Mouse (Mus musculus) kidney, postnatal 0 days (tissue): Measurements from ENCODE around the gene Ergic1. TPM values are rescaled to one million over a fixed set of nuclear protein-coding genes. Genes with fewer than 3 reads are reported as not detected.

Experiments used
- ATAC-seq: fragments of 200-750 bp; cut with Nextera tagmentation; replicated peaks from 2 replicates; pipeline ENCODE4 v1.8.0; 2017; ENCODE audit warnings: low read depth, moderate number of reproducible peaks, moderate TSS enrichment, moderate library complexity; ENCODE audit not compliant: low FRiP score
- DNase-seq: peaks from one replicate; pipeline ENCODE4 v3.0.0-alpha.2; 2016; ENCODE audit warnings: low spot score
- H3K27ac ChIP-seq: fragments of 300-500 bp; sonication (generic); 2 replicates; pipeline ENCODE4 v1.5.1; 2014; ENCODE audit warnings: mild to moderate bottlenecking
- H3K27me3 ChIP-seq: fragments of 300-500 bp; sonication (generic); 2 replicates; pipeline ENCODE4 v1.6.1; 2014; ENCODE audit warnings: low read length, mixed read lengths; ENCODE audit not compliant: insufficient read depth
- H3K36me3 ChIP-seq: fragments of 300-500 bp; sonication (generic); 2 replicates; pipeline ENCODE4 v1.6.1; 2014; ENCODE audit warnings: low read length, mixed read lengths; ENCODE audit not compliant: insufficient read depth
- H3K4me1 ChIP-seq: fragments of 300-500 bp; sonication (generic); replicated peaks from 2 replicates; pipeline ENCODE4 v1.6.1; 2014; ENCODE audit warnings: antibody characterized with exemption, low read length, mixed read lengths; ENCODE audit not compliant: insufficient read depth
- H3K4me2 ChIP-seq: fragments of 300-500 bp; sonication (generic); 2 replicates; pipeline ENCODE4 v1.6.1; 2014; ENCODE audit warnings: mild to moderate bottlenecking, low read length, moderate library complexity, mixed read lengths
- H3K4me3 ChIP-seq: fragments of 300-500 bp; sonication (generic); replicated peaks from 2 replicates; pipeline ENCODE4 v1.5.1; 2014; ENCODE audit warnings: low read depth, low read length
- H3K9ac ChIP-seq: fragments of 300-500 bp; sonication (generic); 2 replicates; pipeline ENCODE4 v1.6.1; 2014; ENCODE audit warnings: low read depth, low read length
- H3K9me3 ChIP-seq: fragments of 300-500 bp; sonication (generic); replicated peaks from 2 replicates; pipeline ENCODE4 v1.6.1; 2016; ENCODE audit warnings: low read length, inconsistent platforms, mixed read lengths
- CTCF ChIP-seq: IDR thresholded peaks from 2 replicates; pipeline ENCODE4 v1.5.1; 2016; ENCODE audit warnings: antibody characterized with exemption, low read depth, mild to moderate bottlenecking, moderate library complexity
- WGBS: fragments of 180-500 bp; shearing (Covaris S2); extraction: QIAGEN DNeasy Blood & Tissue Kit; methylation state at CpG from one replicate; pipeline ENCODE4 v1.1.7; 2014; 5-methylcytosine and 5-hydroxymethylcytosine counted together
- polyA plus RNA-seq: library from polyadenylated mRNA; unstranded; fragments of >200 nt; fragmentation: Nextera tagmentation; extraction: Ambion mirVana; gene quantifications from 2 replicates; pipeline ENCODE4 v1.2.1, GENCODE M21; 2015

Gene Ergic1
- polyA plus RNA-seq, 1 experiment from 2014 or later: 107 TPM

- H3K4me3 ChIP-seq: no peak overlapping the region
- no peak overlapping the region for H3K4me2 ChIP-seq
- no peak for DNase-seq
- no peak for ATAC-seq
- TF ChIP-seq CTCF: no peak
- no peak overlapping the region for H3K9ac ChIP-seq
- H3K4me1 ChIP-seq: peaks cover 28% of the 10 kb centered on the region
- no peak overlapping the region for H3K27ac ChIP-seq
- H3K9me3 ChIP-seq: no peaks in the 10 kb centered on the region
- 0 out of 2 replicates have a peak, but pooled peaks cover 3% of the 10 kb centered on the region for H3K36me3 ChIP-seq
- H3K27me3 ChIP-seq: no peaks in the 10 kb centered on the region
- 71% methylated on average over 6 of the region's 6 CpGs for WGBS
These were observed 2.2 kb downstream of the Ergic1 start for GRCm38 (mm10) chr17:26563476-26563875.

- no peak overlapping the region for H3K4me3 ChIP-seq
- H3K4me1 ChIP-seq: peaks cover 28% of the 10 kb centered on the region
- 0 out of 2 replicates have a peak, but pooled peaks cover 3% of the 10 kb centered on the region for H3K36me3 ChIP-seq
- no peak overlapping the region for H3K9ac ChIP-seq
- ATAC-seq: no peak
- peak overlapping the region; percentile 69 for H3K27ac ChIP-seq
- H3K9me3 ChIP-seq: no peaks in the 10 kb centered on the region
- WGBS: 29% methylated on average over 9 of the region's 9 CpGs
- H3K27me3 ChIP-seq: no peaks in the 10 kb centered on the region
- peak; percentile 36 for DNase-seq
- TF ChIP-seq CTCF: no peak
- H3K4me2 ChIP-seq: peak overlapping the region; percentile 27; the same call in 1 of the 2 replicates
These were observed 3.1 kb downstream of the Ergic1 start for GRCm38 (mm10) chr17:26564439-26564838.

- no peak overlapping the region for H3K4me2 ChIP-seq
- no peak for TF ChIP-seq CTCF
- peak overlapping the region; percentile 27; the same call in 1 of the 2 replicates for H3K27ac ChIP-seq
- H3K27me3 ChIP-seq: no peaks in the 10 kb centered on the region
- H3K36me3 ChIP-seq: 0 out of 2 replicates have a peak, but pooled peaks cover 11% of the 10 kb centered on the region
- H3K9me3 ChIP-seq: no peaks in the 10 kb centered on the region
- no peak for ATAC-seq
- H3K9ac ChIP-seq: no peak overlapping the region
- no peak overlapping the region for H3K4me3 ChIP-seq
- WGBS: 36% methylated on average over 8 of the region's 8 CpGs
- no peak for DNase-seq
- peaks cover 24% of the 10 kb centered on the region for H3K4me1 ChIP-seq
These were observed 6.0 kb downstream of the Ergic1 start for GRCm38 (mm10) chr17:26567142-26567817.

- Histone ChIP-seq H3K36me3 (0 out of 2 replicates have a peak, but pooled peaks cover 12% of the 10 kb centered on the region), H3K4me2 (no peak overlapping the region)
- 95% methylated on average over 4 of the region's 4 CpGs for WGBS
These were observed 6.5 kb downstream of the Ergic1 start for GRCm38 (mm10) chr17:26567818-26568173.

GRCm38 (mm10) chr17:26569594-26570350 lies 8.5 kb downstream of the Ergic1 start:
- Histone ChIP-seq H3K27me3 (no peaks in the 10 kb centered on the region), H3K9ac (no peak overlapping the region), H3K4me2 (no peak overlapping the region), H3K4me1 (peaks cover 4% of the 10 kb centered on the region), H3K36me3 (0 out of 2 replicates have a peak, but pooled peaks cover 12% of the 10 kb centered on the region), H3K4me3 (no peak overlapping the region), H3K9me3 (no peaks in the 10 kb centered on the region), H3K27ac (no peak overlapping the region)
- TF ChIP-seq CTCF: no peak
- 86% methylated on average over 4 of the region's 4 CpGs for WGBS
- DNase-seq (no peak), ATAC-seq (no peak)

More at GRCm38 (mm10) chr17:26567818-26568173, 6.5 kb downstream of the Ergic1 start:
- no peak overlapping the region for H3K4me3 ChIP-seq
- DNase-seq (no peak), ATAC-seq (no peak)
- peaks cover 19% of the 10 kb centered on the region for H3K4me1 ChIP-seq
- H3K9me3 ChIP-seq: no peaks in the 10 kb centered on the region
- H3K27ac ChIP-seq: no peak overlapping the region
- no peak for TF ChIP-seq CTCF
- no peaks in the 10 kb centered on the region for H3K27me3 ChIP-seq
- H3K9ac ChIP-seq: no peak overlapping the region

GRCm38 (mm10) chr17:26570651-26571118 lies 9.4 kb downstream of the Ergic1 start:
- H3K27ac ChIP-seq: no peak overlapping the region
- no peaks in the 10 kb centered on the region for H3K9me3 ChIP-seq
- WGBS: 82% methylated on average over 11 of the region's 11 CpGs
- no peak for DNase-seq
- no peak overlapping the region for H3K4me3 ChIP-seq
- no peaks in the 10 kb centered on the region for H3K27me3 ChIP-seq
- no peak overlapping the region for H3K9ac ChIP-seq
- ATAC-seq: no peak
- 0 out of 2 replicates have a peak, but pooled peaks cover 12% of the 10 kb centered on the region for H3K36me3 ChIP-seq
- no peak for TF ChIP-seq CTCF
- H3K4me2 ChIP-seq: no peak overlapping the region
- H3K4me1 ChIP-seq: peaks cover 4% of the 10 kb centered on the region
